Mouse (Mus musculus): ENCODE results near the gene Sh3rf3.

DNA sequence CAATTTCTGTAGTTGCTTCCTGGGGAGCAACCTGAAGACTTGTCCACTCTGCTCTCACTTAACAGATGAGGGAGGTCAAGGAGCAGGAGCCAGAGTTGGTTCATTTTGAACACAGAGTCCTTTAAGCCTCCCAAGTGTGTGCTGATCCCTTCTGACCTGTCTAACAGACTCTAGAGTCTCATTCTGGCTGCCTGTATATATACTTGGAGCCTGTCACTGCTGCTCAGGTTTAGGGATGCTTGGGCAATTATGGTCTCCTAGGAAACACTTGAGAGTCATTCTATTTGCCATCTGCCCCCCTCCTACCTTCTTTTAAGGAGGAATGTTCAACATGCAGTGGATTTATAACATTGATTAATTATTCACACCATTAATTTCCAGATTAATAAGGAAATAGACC, 43.6 kb downstream of the Sh3rf3 start:
- TF ChIP-seq POLR2A (IDR thresholded peaks at IDR 0.05; ENCODE audit: low read depth, low read length) (no peak), CTCF (IDR thresholded peaks at IDR 0.05; ENCODE audit: borderline replicate concordance, insufficient read depth, low read length) (no peak)
